Mouse (Mus musculus): ENCODE measurements around the gene Dgkk.

DNA sequence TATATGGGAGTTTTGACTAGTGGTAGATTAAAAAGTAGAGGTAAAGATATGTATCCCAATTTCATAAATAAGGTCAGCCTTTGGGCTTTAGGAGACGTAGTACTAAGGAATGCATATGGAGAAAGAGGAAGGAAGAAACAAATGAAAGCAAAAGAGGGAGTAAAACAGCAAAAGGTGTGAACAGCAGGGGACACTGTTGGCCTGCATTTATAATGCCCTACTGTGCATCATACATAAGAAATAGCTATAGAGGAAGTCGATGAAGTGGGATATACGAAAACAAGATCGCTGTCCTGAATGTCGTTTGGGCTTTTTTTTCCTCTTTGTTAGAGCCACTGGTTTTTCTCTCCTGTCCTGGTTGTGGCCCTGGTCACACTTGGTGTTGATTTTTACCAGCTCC, 143.1 kb downstream of the Dgkk start:
- TF ChIP-seq FLI1 (IDR thresholded peaks at IDR 0.05; ENCODE audit: low read length) (no peak), GATA1 (IDR thresholded peaks at IDR 0.05; ENCODE audit: borderline replicate concordance, low read length) (no peak)

Data from megakaryocyte, embryonic 14.5 days (primary cell).